Mouse (Mus musculus): ENCODE data around the gene Prelp. TPM values are rescaled to one million over a fixed set of nuclear protein-coding genes. Genes with fewer than 3 reads are reported as not detected.
A peak's percentile ranks its signal among the peaks of the same experiment; 100 is the strongest.

Gene Prelp
- polyA plus RNA-seq, 1 experiment, result 38.2 TPM

DNA sequence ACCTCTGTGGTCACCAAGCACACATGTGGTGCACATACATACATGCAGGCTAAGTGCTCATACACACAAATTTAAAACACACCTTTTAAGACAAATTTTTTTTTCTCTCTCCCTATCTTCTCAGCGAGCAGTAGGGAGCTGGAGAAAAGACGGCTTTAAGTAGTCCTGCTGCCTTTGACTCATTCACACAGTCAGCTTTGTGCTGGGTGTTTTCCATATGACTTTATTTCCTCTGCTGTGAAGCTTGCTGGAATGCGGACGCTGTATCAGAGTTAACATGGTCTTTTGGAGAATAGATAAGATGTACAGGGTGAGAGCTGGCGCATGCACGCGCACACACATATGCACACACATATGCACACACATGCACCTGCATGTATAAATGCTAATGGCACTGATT, 11.1 kb downstream of the Prelp start:
- no peaks in the 10 kb centered on the region for H3K4me1 ChIP-seq (ENCODE audit: control insufficient read depth, insufficient read depth, low read length)
- no peak overlapping the region for H3K4me3 ChIP-seq (ENCODE audit: insufficient read depth, low read depth, low read length)
- H3K27me3 ChIP-seq (replicated peaks; ENCODE audit: control insufficient read depth, insufficient read depth, low read length), result no peaks in the 10 kb centered on the region
- WGBS, result 96% methylated on average over 7 of the region's 7 CpGs
- no peaks in the 10 kb centered on the region for H3K36me3 ChIP-seq (ENCODE audit: control insufficient read depth, insufficient read depth, low read length)
- H3K27ac ChIP-seq (ENCODE audit: insufficient read depth, low read depth, low read length), result no peak overlapping the region
- DNase-seq, result no peak
- TF ChIP-seq POLR2A (IDR thresholded peaks at IDR 0.05; ENCODE audit: low read depth, low read length) (no peak), CTCF (conservative IDR thresholded peaks at IDR 0.05; ENCODE audit: insufficient read depth, insufficient read length, low read depth, low read length) (no peak)

DNA sequence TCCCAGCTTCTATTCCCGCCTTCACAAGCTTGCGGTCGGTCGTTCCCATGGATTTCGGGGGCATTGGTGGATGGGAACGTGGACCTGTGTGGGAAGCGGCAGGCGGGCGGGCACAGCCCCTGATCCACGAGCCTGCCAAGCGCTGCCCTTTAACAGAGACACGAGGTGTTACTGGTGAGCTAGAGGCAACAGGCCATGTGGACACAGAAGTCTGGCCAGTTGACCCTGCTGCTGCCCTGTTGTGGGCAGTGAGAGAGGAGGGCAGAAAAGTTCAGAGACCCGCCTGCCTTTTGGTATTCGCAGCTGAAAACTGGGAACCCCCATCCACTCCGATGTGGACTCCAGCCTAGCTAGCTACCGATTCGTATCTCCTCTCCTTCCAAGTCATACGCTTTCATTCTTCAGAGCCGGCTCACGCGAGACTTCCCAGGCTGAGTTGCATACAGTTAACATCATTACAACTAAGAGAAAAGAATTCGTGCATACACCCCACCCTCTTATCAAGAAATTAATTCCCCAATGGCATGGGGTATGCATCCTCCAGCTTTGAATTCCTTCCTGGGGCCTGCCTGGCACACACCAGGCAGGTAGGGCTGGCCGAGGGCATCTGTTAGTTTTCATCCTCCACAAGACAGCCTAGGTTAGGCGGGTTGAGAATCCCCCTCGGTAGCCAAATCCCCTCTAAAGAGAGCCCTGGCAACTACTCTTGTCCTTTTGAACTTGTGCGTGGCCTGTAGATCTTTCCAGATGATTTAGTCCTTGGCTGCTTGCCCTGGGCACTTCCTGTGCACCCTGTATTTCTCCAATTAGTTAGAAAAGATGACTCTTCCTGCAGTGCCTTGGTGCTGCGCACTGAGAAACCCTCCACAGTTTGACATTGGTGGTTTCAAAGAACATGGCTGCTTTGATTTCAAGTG, 12.3 kb downstream of the Prelp start:
- Histone ChIP-seq H3K4me1 (ENCODE audit: control insufficient read depth, insufficient read depth, low read length) (no peaks in the 10 kb centered on the region), H3K27me3 (replicated peaks; ENCODE audit: control insufficient read depth, insufficient read depth, low read length) (no peaks in the 10 kb centered on the region), H3K27ac (ENCODE audit: insufficient read depth, low read depth, low read length) (0 out of 2 replicates have a peak overlapping the region, but pooled peaks have one; percentile 11), H3K4me3 (ENCODE audit: insufficient read depth, low read depth, low read length) (peak overlapping the region; percentile 28), H3K36me3 (ENCODE audit: control insufficient read depth, insufficient read depth, low read length) (no peaks in the 10 kb centered on the region)
- peak; percentile 82 for DNase-seq
- no peak for TF ChIP-seq POLR2A (IDR thresholded peaks at IDR 0.05; ENCODE audit: low read depth, low read length)
- TF ChIP-seq CTCF (conservative IDR thresholded peaks at IDR 0.05; ENCODE audit: insufficient read depth, insufficient read length, low read depth, low read length), result no peak
- WGBS, result 8% methylated on average over 27 of the region's 27 CpGs

- no peak for DNase-seq
- H3K27ac ChIP-seq (ENCODE audit: insufficient read depth, low read depth, low read length), result no peak within 1 kb of the TSS
- TF ChIP-seq POLR2A (IDR thresholded peaks at IDR 0.05; ENCODE audit: low read depth, low read length), result no peak
- no peak for TF ChIP-seq CTCF (conservative IDR thresholded peaks at IDR 0.05; ENCODE audit: insufficient read depth, insufficient read length, low read depth, low read length)
Observed at GRCm38 (mm10) chr1:133907949-133908658, 13.1 kb downstream of the Prelp start, which contains the start of gene Optc. Gene Optc, minus strand, starts transcription at chr1:133907999.

DNA sequence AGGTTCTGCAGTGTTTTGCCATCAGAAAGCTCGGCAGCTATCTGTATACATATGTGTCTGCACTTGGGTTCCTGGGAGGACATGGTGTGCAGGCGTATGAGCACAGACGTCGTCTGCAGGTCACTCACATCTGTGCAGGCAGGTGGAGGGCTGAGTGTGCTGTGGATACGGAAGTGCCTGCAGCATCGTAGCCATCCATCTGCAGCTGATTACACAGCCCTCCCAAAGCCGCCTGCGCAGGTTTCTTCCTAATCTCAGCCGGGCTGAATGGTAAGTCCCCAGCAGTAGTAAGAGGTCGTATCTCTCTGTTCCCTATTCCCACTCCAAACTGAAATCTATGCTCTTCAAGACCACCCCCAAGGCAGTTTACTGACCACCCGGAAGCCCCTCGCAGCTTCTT, 14.8 kb downstream of the Prelp start:
- H3K36me3 ChIP-seq (ENCODE audit: control insufficient read depth, insufficient read depth, low read length), result no peaks in the 10 kb centered on the region
- DNase-seq, result no peak
- TF ChIP-seq CTCF (conservative IDR thresholded peaks at IDR 0.05; ENCODE audit: insufficient read depth, insufficient read length, low read depth, low read length) (no peak), POLR2A (IDR thresholded peaks at IDR 0.05; ENCODE audit: low read depth, low read length) (no peak)
- H3K27ac ChIP-seq (ENCODE audit: insufficient read depth, low read depth, low read length), result no peak overlapping the region
- no peaks in the 10 kb centered on the region for H3K27me3 ChIP-seq (replicated peaks; ENCODE audit: control insufficient read depth, insufficient read depth, low read length)
- H3K4me3 ChIP-seq (ENCODE audit: insufficient read depth, low read depth, low read length), result no peak overlapping the region
- 75% methylated on average over 12 of the region's 12 CpGs for WGBS
- no peaks in the 10 kb centered on the region for H3K4me1 ChIP-seq (ENCODE audit: control insufficient read depth, insufficient read depth, low read length)

More at GRCm38 (mm10) chr1:133907949-133908658, 13.1 kb downstream of the Prelp start, which contains the start of gene Optc:
- no peaks in the 10 kb centered on the region for H3K4me1 ChIP-seq (ENCODE audit: control insufficient read depth, insufficient read depth, low read length)
- H3K4me3 ChIP-seq (ENCODE audit: insufficient read depth, low read depth, low read length), result peak within 1 kb of the TSS; percentile 28
- H3K27me3 ChIP-seq (replicated peaks; ENCODE audit: control insufficient read depth, insufficient read depth, low read length), result no peaks in the 10 kb centered on the region
- H3K36me3 ChIP-seq (ENCODE audit: control insufficient read depth, insufficient read depth, low read length), result no peaks in the 10 kb centered on the region
- 16% methylated on average over 28 of the region's 30 CpGs for WGBS

DNA sequence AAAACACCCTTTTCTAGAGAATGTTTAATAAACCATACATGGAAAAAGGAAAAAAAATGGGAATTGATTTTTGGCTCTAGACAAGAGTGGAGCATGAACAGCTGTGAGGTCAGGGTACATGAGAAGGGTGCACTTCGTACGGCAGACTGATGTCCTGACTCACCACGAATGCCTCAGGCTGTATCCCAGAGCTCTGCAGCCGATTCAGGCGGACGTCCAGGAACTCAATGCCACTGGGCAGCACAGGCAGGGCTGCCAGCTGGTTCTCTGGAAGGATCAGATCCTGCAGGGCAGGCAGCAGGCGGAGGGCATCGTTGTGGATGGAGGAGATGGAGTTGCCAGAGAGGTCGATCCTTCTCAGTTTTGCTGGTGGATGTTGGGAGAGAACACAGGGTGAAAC, 20.4 kb downstream of the Prelp start:
- no peaks in the 10 kb centered on the region for H3K4me1 ChIP-seq (ENCODE audit: control insufficient read depth, insufficient read depth, low read length)
- no peak for DNase-seq
- TF ChIP-seq CTCF (conservative IDR thresholded peaks at IDR 0.05; ENCODE audit: insufficient read depth, insufficient read length, low read depth, low read length), result no peak
- no peak for TF ChIP-seq POLR2A (IDR thresholded peaks at IDR 0.05; ENCODE audit: low read depth, low read length)
- 68% methylated on average over 9 of the region's 9 CpGs for WGBS
- H3K36me3 ChIP-seq (ENCODE audit: control insufficient read depth, insufficient read depth, low read length), result no peaks in the 10 kb centered on the region
- no peak overlapping the region for H3K4me3 ChIP-seq (ENCODE audit: insufficient read depth, low read depth, low read length)
- no peak overlapping the region for H3K27ac ChIP-seq (ENCODE audit: insufficient read depth, low read depth, low read length)
- H3K27me3 ChIP-seq (replicated peaks; ENCODE audit: control insufficient read depth, insufficient read depth, low read length), result no peaks in the 10 kb centered on the region

- no peak for TF ChIP-seq CTCF (conservative IDR thresholded peaks at IDR 0.05; ENCODE audit: insufficient read depth, insufficient read length, low read depth, low read length)
- no peak for TF ChIP-seq POLR2A (IDR thresholded peaks at IDR 0.05; ENCODE audit: low read depth, low read length)
- WGBS, result 79% methylated on average over 9 of the region's 9 CpGs
- Histone ChIP-seq H3K4me1 (ENCODE audit: control insufficient read depth, insufficient read depth, low read length) (no peaks in the 10 kb centered on the region), H3K27ac (ENCODE audit: insufficient read depth, low read depth, low read length) (no peak overlapping the region), H3K27me3 (replicated peaks; ENCODE audit: control insufficient read depth, insufficient read depth, low read length) (no peaks in the 10 kb centered on the region), H3K4me3 (ENCODE audit: insufficient read depth, low read depth, low read length) (no peak overlapping the region), H3K36me3 (ENCODE audit: control insufficient read depth, insufficient read depth, low read length) (no peaks in the 10 kb centered on the region)
- DNase-seq, result no peak
Observed at GRCm38 (mm10) chr1:133899043-133899542, 22.1 kb downstream of the Prelp start.

Data from kidney, adult 2 months (tissue).